Mouse (Mus musculus) kidney, adult 18-20 months (tissue): ENCODE data around the gene Rnf216.
A peak's percentile ranks its signal among the peaks of the same experiment; 100 is the strongest.

Source experiments
- DNase-seq: peaks from one replicate; pipeline ENCODE4 v3.0.0; 2021

Rnf216 gene

GRCm38 (mm10) chr5:143052677-143053076 is 60.1 kb downstream of the Rnf216 start:
- DNase-seq = no peak

- no peak for DNase-seq
These were observed 60.9 kb downstream of the Rnf216 start for GRCm38 (mm10) chr5:143051851-143052250.

- no peak for DNase-seq
These were observed 62.5 kb downstream of the Rnf216 start for GRCm38 (mm10) chr5:143050273-143050672.

- DNase-seq = no peak
These were observed 63.0 kb downstream of the Rnf216 start for GRCm38 (mm10) chr5:143049746-143050145.

- no peak for DNase-seq
These were observed 63.8 kb downstream of the Rnf216 start for GRCm38 (mm10) chr5:143049013-143049385.

- no peak for DNase-seq
These were observed 64.4 kb downstream of the Rnf216 start for GRCm38 (mm10) chr5:143048232-143049012.

- DNase-seq = no peak
These were observed 65.2 kb downstream of the Rnf216 start for GRCm38 (mm10) chr5:143047586-143047985.

GRCm38 (mm10) chr5:143043902-143044301 is 68.9 kb downstream of the Rnf216 start:
- DNase-seq = no peak

GRCm38 (mm10) chr5:143043285-143043684 is 69.5 kb downstream of the Rnf216 start:
- DNase-seq = peak; percentile 35

- DNase-seq = no peak
These were observed 74.0 kb downstream of the Rnf216 start for GRCm38 (mm10) chr5:143038794-143039193.

- no peak for DNase-seq
These were observed 75.6 kb downstream of the Rnf216 start for GRCm38 (mm10) chr5:143037201-143037600.

- DNase-seq = no peak
These were observed 76.7 kb downstream of the Rnf216 start for GRCm38 (mm10) chr5:143036052-143036451.

- no peak for DNase-seq
These were observed 77.5 kb downstream of the Rnf216 start for GRCm38 (mm10) chr5:143035271-143035670.

GRCm38 (mm10) chr5:143034108-143034507 is 78.7 kb downstream of the Rnf216 start:
- no peak for DNase-seq

- DNase-seq = no peak
These were observed 79.5 kb downstream of the Rnf216 start for GRCm38 (mm10) chr5:143033277-143033676.

GRCm38 (mm10) chr5:143032639-143033146 is 80.1 kb downstream of the Rnf216 start:
- DNase-seq = no peak

- DNase-seq = no peak
These were observed 81.1 kb downstream of the Rnf216 start for GRCm38 (mm10) chr5:143031681-143032080.

GRCm38 (mm10) chr5:143031193-143031592 is 81.6 kb downstream of the Rnf216 start:
- no peak for DNase-seq

- no peak for DNase-seq
These were observed 88.9 kb downstream of the Rnf216 start for GRCm38 (mm10) chr5:143023887-143024286.

- no peak for DNase-seq
These were observed 89.8 kb downstream of the Rnf216 start for GRCm38 (mm10) chr5:143022956-143023355.

GRCm38 (mm10) chr5:143017401-143017800 is 95.4 kb downstream of the Rnf216 start:
- peak; percentile 11 for DNase-seq

GRCm38 (mm10) chr5:143009383-143009782 is 103.4 kb downstream of the Rnf216 start:
- DNase-seq = no peak

- peak; percentile 11 for DNase-seq
These were observed 111.9 kb downstream of the Rnf216 start for GRCm38 (mm10) chr5:143000654-143001500.

GRCm38 (mm10) chr5:143000091-143000490 is 112.7 kb downstream of the Rnf216 start:
- DNase-seq = no peak
